Mouse (Mus musculus) lung, postnatal 10 days (tissue): ENCODE measurements around the gene Hsph1.
A peak's percentile ranks its signal among the peaks of the same experiment; 100 is the strongest.

ENCODE experiments used
- DNase-seq: peaks from one replicate; pipeline ENCODE4 v3.0.0; 2021

The Hsph1 gene

DNA sequence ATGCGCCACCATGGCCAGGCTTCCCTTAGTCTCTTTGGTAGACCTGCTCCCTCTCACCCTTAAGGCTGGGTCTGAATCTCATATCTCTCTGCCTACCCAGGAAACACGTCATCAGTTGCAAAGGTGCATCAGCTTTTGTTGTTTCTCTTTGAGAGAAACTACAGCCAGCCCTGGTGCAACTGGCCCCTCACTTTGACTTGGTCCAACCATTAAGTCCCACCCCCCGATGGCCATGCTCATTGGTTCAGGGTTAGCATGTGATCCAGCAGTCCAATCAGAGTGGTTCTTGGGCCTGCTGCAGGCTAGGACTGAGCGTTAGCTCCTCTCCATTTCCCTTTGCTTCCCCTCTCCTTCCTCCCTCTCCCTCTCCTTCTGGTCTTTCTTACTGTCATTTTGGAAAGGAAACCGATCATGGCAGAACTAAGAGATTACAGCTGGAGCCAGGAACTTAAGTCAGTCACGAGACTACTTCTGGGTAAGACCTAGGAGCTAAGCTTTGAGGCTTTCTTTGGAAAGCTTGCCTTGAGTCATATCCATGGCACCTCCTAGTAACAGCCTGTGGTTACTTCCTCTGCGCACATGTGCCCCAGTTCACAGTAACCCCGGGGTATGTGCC, 5.2 kb upstream of the Hsph1 start:
- DNase-seq = no peak

DNA sequence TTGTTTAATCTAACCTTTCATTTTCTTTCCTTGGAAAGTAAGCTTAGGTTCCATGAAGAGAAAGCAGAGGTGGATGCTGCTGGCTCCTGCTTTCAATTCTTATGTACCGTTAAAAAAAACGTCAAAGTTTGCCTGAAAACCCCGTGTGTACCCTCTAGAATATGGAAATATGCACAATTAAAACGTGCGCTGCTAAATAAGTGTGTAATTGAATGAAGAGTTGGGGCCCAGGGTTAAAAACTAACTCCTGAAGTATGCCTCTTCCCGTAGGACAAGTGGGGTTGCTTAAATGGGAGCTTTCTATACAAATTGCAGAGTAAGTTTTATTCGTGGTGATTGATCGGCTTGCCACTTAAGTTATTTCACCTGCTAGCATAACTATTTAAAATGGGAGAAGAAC, 1.1 kb upstream of the Hsph1 start:
- no peak for DNase-seq

DNA sequence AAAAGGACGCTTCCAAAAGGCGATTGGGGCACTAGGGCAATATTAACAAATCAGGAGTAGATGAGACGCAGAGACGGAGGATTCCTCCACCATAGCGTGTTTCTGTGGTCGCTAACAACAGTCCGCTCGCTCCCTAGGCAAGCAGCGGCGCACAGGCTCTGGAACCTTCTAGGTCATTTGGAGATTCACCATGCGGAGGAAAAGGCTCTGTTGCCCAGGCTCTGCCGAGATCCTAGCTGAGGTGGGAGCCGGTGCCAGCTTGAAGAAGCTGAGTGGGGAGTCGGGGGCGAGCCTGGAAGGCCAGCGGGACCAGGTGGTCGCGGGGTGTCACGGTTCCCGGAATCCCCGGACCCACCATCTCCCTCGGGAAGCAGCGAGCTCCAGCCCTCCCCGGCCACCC, 620 bp downstream of the Hsph1 start:
- DNase-seq = no peak

DNA sequence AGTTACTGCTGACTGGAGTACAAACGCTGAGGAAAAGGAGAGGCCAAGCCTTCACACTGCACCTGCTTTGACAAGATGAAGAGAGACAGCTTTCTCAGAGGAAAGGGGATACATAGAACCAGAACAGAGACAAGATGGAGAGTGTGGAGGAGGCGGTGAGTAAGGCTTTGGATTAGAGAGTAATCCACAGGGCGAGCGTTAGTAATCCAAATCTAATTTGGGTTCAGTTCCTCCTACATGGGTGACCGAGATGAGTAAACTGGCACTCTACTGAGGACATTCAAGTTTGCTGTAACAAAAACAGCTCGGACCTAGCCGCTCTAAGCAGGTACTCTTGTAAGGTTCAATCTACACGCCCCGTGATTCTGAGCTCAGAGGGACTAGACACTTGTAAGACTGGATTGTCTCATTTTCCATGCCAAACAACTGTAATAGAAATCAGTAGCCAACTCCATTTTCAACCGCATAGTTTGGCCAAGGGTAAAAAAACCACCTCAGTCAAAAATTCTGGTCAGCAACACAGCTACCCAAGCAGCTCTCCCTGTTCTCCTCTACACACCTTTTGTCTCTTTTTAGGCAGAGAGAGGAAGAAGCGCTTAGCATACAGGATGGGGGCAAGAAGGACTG, 1.7 kb downstream of the Hsph1 start:
- DNase-seq = no peak

DNA sequence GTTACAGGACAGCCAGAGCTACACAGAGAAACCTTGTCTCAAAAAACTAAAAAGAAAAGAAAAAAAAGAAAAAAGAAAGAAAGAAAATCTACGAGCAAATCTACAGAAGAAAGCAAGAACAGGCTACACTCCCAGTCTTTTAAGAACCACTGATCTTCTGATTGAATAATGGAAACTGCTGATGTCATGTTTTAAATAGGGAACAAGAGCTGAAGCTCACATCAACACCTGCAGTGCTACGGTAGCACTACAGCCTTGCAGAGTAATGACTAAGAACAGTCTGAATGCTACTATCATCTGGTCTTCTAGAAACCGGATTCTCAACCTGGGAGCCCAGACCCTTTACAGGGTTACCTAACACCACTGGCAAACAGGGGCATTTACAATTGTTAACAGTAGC, 10.6 kb downstream of the Hsph1 start:
- DNase-seq = no peak

DNA sequence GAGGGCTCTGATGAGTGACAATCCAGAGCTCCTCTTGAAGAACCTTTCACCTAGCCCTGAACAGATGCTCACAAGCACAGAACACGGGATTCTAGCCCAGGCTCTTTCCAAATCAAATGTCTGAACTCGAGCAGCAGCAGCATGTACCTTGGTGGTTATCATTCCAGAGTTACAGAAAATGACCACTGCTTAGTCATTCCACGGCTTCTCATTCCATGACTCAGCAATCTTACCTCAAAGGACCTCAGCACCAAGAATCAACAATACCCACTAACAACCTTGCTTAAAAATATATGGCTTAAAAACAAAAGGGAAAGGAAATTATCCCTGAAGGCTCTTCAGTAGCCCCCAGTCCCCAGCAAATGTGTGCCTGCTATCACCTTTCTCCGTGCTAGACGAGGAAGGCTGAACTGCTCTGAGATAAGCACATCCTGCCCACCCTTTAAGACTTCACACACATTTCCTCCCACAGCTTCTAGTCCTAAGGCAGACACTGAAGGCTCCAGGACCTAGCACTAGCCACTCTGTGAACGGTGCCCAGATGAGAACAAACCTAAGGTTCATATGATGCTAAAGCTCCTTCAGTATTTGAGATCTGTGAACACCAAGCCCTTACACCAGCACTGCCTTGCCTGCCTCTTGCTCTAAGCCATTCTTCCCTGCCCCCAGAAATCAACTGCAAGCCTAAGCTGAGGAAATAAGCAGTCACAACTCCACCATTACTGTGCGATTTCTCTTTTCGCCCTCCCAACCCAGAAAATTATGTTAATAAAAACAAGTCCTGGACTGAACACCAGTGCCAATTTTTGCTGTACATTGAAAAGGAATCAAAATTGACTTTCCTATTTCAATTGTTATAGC, 12.1 kb downstream of the Hsph1 start:
- no peak for DNase-seq

DNA sequence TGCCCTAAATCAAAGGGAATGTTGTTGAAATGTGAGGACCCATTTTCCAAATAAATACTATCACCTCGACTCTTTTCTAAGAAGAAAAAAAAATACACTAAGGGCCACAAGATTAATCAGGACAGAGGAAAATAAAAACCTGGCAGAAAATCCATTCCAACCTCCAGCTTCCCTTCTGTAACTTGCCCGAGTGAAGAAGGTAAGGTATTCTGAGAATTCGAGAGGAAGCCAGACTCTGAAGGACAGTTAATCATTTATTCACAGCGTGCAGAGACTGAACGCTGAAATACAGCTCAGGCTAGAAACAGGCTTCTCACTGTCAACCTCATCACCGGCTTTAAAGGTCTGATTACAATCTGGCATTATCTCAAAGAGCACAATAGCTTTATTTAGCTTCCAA, 13.5 kb downstream of the Hsph1 start:
- DNase-seq = no peak

DNA sequence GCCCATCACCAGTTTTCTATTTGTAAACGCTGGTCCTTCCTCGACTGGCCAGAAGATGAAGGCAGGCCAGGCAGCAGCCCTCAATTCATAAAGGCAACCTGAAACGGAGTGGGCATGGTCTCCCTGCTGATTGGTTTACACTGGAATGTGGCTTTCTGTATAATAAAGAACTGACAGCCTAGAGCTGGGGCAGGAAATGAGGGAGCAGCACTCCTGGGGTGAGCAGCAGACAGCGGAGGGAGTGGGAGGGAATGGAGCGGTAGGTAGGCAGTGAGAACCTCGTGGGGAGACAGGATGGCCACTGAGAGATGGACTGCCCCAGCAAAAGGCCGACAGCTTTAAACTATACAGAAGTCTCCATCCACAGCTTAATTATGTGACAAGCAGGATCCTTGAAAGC, 14.0 kb downstream of the Hsph1 start:
- DNase-seq = no peak

DNA sequence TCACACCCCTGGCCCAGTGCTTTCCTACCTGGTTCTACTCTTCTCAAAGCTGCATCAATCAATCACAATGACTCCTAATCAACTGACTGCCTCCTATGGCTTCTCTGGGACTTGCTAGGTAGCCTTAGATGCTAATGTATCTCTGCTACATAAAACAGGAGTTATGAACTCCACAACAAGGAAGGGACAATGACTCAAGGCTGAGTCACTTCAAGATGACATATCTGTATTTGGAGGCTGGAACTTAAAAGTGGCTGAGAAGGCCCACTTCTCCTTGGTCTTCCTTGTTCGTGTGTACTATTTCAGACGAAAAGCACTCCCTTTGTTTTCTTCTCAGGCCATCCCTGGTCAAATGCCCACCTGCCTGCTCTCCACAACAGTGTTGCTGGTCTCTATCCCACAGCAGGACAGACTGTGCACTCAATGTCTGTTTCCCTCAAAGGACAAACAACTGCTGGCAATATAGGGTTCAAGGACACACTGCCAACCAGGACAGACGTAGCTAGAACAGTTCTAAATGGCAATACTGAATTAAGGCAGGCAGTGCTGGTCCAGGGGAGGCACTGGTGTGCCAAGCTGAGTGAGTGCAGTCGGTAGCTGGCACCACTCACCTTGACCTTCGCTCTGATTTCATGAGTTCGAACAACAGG, 18.3 kb downstream of the Hsph1 start:
- no peak for DNase-seq

DNA sequence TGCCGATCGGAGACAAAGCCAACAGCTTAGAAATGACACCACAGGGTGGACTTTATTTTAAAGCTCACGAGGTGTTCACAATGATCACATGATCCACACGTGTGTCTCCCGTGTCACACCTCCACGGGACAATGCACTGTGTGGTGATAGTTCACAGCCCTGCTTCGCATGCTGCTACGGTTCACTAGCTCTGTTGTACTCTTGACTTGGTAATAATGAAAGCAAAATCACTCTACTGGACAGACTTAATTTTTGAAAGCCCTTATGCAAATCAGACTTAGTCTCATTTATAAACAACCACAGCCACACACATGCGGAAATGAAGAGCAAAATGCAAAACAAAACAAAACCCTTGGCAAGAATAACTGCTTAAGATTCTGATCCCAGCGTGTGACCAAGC, 19.4 kb downstream of the Hsph1 start:
- no peak for DNase-seq

DNA sequence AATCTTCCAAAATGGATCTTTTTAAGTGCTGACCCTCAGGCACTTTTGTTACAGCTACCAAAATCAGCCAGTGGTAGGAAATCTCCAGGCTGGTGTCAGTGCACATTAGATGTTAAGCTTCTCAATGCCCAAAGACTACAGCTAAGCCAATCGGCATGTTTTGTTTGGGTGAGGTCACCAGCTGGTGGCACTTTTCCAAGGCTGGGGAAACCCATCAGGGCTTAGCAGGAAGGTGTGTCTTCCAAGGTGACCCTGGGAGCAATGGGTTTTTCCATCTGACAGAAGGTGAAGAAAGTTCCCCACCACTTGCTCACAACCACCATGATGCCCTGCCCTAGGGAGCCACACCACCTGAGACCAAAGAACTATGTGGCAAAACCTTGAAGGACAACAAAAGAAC, 20.0 kb downstream of the Hsph1 start:
- no peak for DNase-seq

DNA sequence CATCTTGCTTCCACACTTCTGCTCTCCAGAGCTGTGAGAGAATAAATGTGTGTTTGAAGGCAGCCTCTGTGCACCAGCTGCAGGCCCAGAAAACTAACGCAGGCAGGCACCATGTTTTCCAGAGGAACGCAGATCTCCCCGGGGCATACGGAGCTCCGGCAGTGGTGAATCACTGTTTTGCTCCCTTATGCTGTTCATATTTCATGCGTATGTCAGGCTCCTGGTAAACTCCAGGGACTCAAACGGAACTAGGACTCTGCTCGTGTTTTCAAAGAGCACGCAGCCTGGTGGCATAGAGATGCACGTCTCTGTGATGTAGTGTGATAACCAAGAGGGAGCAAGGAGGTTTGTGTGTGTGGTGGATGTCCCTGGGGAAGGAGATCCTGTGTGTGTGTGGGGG, 23.4 kb downstream of the Hsph1 start:
- DNase-seq = no peak

DNA sequence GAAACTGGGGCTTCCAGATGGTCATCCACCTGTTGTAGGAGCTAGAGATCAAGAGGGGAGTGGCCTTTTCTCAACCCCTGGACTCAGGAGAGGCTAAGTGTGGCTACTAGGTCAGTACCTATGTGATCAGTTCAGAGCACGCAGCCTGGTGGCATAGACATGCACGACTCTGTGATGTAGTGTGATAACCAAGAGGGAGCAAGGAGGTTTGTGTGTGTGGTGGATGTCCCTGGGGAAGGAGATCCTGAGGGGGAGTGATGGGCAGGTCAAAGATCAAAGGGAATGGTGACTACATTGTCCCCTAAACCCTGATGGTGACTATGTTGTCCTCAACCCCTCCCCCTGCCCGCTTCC, 24.0 kb downstream of the Hsph1 start:
- DNase-seq = no peak

DNA sequence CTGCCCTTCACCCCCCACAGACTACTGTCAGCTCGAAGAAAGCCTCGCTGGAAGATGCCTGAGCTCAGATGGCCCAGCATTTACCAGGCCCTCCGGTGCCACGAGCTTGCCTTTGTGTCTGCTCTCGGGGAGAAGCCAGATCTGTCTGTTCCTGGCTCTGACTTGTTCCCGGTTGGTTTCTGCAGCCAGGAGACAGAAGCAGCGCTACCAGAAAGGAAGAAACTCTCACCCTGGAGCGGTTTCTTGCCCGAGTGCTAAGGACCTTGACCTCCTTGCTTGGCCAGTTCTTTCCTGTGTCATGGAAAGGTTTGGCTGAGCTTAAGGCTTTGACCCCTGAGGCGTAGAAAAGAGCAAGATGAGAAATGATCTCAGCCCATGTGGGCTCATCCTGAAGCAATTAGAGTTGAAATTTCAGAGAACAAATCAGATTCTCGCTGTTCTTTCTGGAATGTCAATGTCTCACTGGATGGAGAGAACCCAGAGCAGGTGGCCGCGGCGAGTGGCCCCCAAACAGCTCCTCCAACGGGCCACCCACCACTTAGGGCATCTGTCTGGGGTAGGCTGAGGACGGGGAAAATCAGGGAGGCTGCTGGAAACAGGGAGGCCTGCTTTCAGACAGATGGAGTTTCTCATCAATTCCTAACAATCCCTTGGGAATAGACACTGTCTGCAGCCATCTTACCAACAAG, 24.6 kb downstream of the Hsph1 start:
- no peak for DNase-seq

DNA sequence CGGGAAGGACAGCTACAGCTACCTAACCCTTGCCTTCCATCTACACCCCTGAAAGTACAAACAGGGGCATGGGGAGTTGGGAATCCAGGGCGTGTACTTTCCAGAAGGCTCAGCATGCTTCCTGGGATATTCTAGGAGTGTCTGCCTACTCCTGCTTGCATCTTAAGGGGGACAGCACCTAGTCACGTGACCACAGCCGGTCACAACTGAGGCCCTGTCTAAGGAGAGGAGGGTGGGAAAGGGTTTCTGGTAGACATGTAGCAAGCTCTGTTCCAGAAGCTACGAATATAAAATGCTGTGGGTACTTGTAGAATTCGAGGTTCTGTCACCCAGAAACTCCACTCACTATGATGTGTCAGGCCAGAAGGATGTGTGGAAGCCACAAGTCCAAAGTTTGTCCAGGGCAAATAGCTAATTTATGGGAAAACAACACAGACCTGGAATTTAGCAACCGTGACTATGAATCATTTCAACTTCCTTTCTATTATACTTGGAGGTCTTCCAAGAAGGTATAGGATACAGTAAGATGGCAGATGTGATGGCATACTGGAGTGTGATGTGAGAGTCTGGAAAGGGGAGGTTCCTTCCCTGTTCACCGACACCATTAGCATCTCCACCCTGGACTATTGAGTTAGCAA, 29.0 kb downstream of the Hsph1 start:
- no peak for DNase-seq

DNA sequence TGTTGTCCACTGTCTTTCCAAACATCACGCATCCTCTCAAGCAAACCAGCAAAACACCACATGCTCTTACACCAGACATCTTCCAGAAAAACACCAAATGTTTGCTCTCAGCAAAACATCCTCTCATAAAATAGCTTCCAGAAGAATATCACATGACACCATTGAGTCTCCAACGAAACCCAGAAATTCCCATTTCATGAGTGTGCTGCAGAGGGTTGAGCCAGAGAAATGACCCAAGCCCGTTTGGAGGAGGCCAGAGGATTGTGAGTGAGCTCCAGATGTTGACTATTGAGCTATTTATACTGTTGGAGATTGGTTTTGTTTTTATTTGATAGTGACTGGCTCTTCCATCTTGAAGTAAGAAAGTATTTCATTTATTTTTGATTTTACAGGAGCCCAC, 32.9 kb downstream of the Hsph1 start:
- DNase-seq = no peak

DNA sequence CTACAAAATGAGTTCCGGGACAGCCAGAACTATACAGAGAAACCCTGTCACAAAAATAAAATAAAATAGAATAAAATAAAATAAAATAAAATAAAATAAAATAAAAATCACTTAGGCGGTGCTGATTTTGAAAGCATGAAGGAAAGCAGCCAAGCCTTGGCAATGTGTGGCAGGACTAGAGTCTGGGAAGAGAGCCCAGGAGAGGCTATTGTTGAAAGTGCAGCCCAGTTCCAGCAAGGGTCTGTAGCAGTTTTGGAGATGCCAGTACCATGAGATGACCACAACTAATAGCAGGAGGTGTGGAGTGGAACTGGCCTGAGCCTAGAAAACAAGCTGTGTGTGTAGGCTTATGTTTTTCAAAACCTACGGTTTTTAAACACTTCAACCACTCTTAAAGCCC, 34.2 kb downstream of the Hsph1 start:
- no peak for DNase-seq

DNA sequence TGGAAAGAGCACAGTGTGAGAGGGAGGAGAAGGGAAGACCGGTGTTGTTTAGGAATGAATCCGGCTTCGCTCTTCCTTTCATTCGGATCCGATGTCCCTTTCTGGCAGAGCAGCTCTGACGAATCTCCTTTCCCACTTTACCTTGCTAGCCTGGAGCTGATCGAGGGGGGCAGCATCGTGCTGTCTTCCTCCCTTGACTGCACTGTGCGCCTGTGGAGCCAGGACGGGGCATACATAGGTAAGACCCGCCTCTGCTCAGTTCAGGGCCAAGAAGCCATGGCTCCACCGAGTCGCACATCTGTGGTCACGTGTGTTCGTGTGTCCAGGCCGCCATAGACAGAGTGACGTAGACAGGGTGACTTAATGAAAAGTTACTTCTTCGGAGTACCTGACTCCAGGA, 38.8 kb downstream of the Hsph1 start:
- no peak for DNase-seq

DNA sequence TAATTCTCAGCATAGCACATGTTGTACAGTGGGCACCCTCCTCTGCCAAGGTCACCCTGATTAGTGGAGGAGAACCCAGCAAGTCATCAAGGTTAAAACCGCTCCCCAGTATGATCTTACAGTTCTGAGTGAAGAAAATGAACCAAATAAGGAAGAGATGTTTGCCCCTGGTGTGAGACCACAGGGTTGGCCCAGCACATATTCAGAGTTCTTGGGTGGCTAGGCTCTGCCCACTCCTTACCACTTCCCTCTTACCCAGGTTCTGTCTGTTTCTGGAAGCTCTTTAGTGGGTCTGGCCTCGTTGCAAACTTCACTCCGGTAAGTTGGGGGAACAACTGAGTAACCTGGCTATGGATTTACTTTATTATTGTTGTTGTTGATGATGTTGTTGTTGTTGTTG, 42.0 kb downstream of the Hsph1 start:
- DNase-seq = no peak

DNA sequence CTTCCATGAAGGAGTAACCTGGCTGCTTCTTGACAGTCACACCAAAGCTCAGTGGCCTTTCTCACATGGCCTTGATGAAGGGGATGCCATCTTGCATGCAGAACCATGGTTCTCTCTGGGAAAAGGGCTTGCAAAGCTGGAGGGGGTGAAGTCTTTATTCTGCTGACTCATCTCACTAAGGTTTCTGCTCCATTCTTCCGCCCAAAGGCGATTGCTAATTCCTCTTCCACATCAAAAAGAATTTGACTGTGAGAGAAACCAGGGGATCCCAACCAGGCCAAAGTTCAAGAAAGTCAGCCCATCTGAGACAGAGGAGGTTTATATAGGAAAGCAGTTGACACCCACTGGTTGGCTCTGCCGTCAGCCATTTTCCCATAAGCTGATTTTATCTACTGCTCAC, 46.2 kb downstream of the Hsph1 start:
- DNase-seq = no peak

DNA sequence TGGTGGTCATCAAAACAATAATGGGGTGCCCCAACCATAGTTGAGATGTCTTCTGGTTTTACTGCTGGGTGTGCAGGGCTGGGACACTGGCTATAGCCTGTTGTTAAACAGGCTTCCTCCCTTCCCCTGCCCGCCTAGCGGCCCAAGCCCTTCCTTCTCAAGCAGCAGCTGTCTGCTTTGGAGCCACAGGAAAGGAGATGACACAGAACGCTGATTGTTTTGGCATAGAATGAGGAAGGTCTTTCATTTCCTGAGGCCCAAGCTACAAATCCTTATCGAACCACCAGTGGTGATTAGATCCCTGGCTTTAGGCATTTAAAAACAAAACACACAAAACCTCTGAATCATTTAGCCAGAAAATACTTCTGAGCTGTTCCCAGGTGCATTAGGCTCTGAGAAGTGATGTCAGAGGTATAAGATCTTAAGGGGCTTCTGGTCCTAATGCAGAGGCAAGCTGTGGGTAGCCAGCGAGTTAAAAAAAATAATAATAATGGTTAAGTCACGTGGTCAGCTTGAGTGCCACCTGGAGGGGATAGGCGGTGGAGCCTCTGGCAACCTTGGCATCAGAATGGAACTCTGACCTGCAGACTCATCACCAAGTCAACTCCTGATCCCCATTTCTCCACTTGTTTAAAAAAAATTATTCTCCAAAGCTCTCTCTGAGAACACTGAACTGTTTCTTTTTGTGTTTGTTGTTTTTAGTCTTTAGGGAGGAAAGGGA, 47.2 kb downstream of the Hsph1 start:
- peak; percentile 41 for DNase-seq

DNA sequence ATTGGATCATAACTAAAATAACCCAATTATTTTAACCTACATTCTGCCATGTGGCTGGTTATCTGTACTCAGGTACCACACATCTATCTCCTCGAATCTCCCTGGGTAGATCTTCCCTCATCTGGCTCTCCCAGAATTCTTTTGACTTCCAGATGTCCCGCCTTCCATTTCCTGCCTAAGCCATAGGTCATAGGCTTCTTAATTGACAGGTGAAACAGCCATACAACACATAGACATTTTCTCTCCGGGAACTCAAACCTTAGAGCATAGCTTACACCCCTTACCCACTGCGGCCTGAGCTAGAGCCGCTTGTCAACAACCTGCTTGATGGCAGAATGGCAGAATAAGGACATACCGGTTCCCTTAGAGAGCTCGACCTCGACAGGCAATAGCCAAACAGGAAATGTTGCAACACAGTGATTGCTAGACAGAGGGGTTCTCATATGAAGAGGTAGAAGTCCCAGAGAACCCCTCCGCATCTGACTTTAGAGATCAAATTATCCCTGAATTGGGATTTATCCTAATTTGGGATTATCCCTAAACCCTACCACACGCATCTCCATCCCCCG, 48.8 kb downstream of the Hsph1 start:
- no peak for DNase-seq
